Mouse (Mus musculus): Measurements from ENCODE around the gene Fam234b.

Gene Fam234b

GRCm38 (mm10) chr6:135182925-135183324 lies 14.9 kb upstream of the Fam234b start:
- DNase-seq (ENCODE audit: low read depth), result no peak

DNA sequence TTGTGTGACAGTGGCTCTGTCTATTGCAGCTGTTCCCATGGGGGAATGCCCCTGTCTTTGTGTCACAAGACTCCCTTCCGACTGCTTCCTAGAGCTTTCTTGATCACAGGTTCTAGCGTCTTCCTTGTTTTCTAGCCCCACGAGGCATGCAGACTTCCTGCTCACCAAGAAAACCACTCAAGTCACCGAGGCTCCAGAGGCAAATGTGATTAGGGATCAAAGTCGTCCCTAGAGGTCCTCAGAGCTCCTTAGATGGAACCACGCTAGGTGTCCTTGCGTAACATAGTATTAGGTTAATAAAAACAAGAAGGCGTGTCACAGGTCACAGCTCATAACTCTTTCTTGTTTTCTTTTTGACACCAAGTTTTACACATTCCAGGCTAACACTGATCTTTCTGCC lies 13.8 kb upstream of the Fam234b start:
- peak; percentile 11 for DNase-seq (ENCODE audit: low read depth)

- peak; percentile 9 for DNase-seq (ENCODE audit: low read depth)
These were observed 10.5 kb upstream of the Fam234b start for GRCm38 (mm10) chr6:135187076-135187917.

- DNase-seq (ENCODE audit: low read depth), result no peak
These were observed 9.1 kb upstream of the Fam234b start for GRCm38 (mm10) chr6:135188629-135189028.

DNA sequence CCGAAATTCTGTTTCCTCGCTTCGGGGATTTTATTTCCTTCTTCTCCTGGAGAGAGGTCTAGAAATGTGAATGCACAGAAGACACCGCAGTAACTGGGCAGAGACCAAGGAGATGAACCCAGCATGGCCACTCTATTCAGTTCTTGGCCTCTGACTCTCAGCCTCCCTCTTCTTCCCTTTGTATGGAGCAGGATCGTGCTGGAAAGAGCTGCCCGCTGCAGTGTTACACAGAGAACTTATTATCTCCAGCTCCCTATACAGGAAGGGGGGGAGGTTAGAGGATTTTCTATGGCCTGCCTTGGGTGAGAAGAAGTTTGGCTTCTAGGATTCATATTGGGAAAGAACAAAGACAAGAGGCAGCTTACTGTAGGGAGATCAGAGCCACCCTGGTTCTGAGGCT lies 7.7 kb upstream of the Fam234b start:
- no peak for DNase-seq (ENCODE audit: low read depth)

DNA sequence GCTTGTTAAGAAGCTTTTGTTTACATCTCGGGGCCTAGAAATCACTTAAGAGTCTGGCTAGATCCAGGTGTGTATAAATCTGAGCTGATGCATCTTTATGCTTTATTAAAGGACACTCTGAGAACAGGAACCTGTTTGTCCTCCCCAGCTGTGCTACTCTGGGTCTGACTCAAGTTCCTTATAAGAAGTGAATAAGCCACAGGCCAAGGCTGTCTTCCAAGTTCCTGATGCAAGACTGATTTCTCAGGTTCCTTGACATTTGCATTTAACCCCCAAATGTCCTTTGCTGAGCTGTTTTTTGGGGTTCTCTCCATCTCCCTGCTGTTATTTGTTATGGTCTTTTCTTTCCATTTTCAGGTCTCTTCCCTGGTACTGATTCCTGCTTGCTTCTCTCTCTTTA lies 5.9 kb upstream of the Fam234b start:
- peak; percentile 53 for DNase-seq (ENCODE audit: low read depth)

- DNase-seq (ENCODE audit: low read depth), result no peak
These were observed 4.8 kb upstream of the Fam234b start for GRCm38 (mm10) chr6:135192993-135193392.

- DNase-seq (ENCODE audit: low read depth), result no peak
These were observed 4.0 kb upstream of the Fam234b start for GRCm38 (mm10) chr6:135193733-135194132.

DNA sequence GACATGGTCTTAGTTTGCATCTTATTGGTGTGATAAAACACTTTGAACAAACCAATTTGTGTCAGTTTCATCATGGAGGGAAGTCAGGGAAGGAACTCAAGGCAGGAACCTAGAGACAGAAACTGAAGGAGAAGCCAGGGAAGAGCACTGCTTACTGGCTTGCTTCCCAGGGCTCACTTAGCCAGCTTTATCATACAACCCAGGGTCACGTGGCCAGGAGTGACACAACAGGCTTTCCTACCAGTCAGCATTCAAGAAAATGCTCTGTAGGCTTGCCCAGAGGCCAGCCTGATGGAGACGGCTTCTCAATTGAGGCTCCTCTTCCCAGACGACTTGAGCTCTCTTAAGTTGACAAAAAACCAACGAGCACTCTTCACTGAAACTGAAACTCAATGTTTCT lies 2.9 kb upstream of the Fam234b start:
- DNase-seq (ENCODE audit: low read depth), result no peak

DNA sequence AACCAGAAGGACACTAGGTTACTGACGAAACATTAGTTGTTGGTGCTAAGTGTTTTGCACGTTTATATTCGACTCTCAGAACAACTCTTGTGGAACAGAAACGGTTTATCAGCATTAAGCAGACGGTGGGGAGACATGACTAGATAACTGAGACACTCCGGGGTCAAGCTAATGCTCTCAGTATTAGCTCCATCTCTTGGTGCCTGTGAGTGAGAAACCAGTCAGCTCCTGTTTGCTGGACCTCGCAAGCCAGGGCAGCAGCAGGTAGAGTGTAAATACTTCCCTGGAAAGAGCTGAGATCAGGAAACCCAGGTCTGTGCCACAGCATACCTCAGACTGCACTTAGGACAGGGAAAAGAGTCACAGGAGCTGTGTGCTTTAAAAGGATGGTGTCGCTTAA lies 1.1 kb upstream of the Fam234b start:
- DNase-seq (ENCODE audit: low read depth), result no peak

- DNase-seq (ENCODE audit: low read depth), result no peak
These were observed 331 bp upstream of the Fam234b start for GRCm38 (mm10) chr6:135197446-135197845.

DNA sequence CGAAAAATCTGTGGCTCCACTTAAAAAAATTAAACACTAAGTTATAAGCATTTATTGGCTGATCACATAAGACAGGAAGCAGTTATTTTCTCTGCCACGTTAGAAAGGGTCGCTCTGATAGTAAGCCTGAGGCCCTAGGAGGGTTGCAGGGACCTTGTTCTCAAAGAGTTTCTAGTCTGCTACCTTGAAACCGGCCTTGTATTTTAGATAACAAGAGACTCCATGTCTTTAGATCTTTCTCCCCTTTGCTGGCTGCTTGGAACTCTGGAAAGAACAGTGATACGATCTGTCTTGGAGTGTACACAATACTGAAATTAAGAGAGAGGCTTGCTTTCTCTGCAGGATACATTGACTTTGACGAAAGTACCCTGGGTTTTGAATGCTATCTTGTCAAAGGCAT lies 949 bp downstream of the Fam234b start:
- no peak for DNase-seq (ENCODE audit: low read depth)

GRCm38 (mm10) chr6:135200122-135200957 lies 2.6 kb downstream of the Fam234b start:
- DNase-seq (ENCODE audit: low read depth), result no peak

DNA sequence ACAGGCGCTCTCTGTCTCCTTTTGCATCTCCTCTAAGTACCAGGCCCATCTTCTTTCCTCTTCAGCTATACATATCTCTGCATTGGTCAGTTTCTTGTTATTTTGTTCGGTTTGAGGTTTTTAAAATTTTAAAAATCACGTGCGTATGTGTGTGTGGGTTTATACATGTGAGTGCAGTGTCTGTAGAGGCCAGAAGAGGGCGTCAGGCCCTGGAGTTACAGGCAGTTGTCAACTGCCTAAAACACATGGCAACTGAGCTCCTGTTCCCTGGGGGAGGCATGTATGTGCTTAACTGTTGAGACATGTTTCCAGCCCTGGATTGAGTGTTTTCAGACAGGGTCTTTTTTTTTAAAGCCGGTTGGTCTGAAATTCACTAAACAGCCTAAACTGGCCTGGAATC lies 4.9 kb downstream of the Fam234b start:
- DNase-seq (ENCODE audit: low read depth), result no peak

DNA sequence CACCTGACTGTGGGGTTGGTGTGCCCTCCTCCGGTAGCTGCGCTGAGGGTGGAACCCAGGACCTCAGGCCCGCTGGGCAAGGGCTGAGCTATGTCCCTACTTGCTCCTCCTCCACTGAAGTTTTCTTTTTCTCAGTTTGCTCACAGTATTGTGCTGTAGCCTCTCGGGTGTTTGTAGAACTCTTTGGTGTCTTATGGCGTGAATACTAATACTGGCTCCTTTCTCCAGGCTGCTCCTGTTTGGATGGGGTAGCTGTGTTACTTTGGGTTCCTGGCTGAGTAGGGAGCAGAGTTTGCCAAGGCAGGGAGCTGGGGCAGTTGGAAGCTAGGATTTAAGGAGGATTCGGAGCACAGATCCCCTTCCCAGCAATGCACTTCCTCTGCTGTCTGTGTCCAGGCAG lies 6.0 kb downstream of the Fam234b start:
- DNase-seq (ENCODE audit: low read depth), result no peak

DNA sequence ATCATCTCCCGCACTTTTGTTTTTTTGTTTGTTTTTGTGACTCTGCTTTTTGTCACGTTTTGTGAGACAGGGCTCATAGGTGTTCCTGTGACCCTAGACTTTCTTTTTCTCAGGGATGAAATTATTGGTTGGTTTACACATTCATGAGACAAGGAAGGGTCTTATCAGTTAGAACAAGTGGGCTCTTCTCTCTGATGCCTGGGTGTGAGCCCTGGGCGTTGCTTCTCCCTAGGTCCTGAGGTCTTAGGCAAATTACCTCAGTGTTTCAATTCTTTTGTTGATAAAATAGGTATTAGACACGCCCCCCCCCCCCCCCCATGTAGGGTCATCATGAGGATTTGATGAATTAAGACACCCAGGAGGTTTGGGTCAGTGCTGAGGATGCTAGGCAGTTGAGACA lies 7.1 kb downstream of the Fam234b start:
- no peak for DNase-seq (ENCODE audit: low read depth)

- no peak for DNase-seq (ENCODE audit: low read depth)
These were observed 8.0 kb downstream of the Fam234b start for GRCm38 (mm10) chr6:135205802-135206201.

DNA sequence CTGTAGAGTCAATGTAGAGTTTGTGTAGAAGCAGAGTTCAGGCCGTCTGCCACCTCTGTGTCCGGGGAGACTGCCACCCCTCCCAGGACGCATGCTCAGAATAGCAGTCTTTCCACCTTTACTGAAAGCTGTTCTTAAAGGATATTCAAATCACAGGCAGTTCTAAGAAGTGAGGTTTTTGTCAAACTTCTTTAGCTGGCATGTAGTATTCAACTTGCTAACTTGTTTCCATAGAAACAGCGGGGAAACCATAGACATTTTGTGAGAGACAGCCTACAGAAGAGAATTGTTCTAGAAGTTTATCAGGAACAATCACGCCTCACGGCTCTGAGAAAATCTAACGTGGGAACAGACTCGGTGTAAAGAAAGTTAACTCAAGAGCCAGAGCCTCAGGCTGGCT lies 9.1 kb downstream of the Fam234b start:
- DNase-seq (ENCODE audit: low read depth), result no peak

DNA sequence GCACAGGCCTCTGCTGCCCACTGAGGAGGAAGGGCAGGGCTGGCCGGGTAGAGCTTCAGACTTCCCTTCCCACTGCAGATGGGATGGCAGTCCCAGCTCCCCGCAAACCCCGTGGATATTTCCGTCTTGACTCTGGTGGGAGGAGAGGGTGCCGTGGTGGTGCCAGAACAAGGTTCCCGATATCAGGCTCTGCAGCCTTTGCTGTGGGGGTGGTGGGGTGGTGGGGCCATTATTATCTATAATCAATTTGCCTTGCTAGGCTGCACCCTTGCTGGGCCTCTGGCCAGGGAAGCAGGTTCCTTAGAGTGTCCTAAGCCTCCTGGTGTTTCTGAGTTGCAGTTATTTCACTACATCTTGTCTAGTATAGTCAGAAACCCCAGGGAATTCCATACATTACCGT lies 13.4 kb downstream of the Fam234b start:
- no peak for DNase-seq (ENCODE audit: low read depth)

DNA sequence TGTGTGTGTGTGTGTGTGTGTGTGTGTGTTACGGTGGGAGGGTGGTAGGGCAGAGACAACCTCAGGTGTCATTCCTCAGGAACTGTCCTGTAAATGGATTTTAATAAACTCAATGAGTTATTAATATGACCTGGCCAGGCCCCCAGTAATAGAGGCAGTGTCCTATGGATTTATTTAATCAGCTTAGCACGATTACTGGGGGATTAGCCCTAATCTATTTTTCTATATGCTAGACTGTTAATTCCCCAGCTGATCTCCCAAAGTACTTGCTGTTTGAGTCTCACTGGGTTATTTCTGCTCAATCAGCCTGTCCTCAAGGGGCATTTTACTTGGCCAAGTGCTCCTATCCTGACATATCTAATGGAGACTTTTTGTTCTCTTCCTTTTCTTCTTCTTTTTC lies 14.9 kb downstream of the Fam234b start:
- DNase-seq (ENCODE audit: low read depth), result no peak

DNA sequence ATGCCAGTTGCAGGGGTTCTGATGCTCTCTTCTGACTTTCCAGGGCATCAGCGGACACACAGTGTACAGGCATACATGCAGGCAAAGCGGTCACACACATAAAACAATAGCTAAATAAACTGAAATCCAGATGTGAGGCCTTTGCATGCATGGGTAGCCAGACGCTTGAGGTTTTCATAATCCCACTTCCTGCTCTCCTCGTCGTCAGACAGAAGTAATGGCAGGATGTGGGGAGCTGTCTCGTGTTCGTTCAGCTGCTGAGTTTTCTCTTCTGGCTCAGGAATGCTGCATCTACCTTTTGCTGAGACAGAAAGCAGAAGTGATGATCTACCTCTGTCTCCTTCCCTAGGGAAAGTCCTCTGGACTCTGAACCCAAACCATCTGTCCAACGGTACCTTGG lies 20.6 kb downstream of the Fam234b start:
- no peak for DNase-seq (ENCODE audit: low read depth)

- DNase-seq (ENCODE audit: low read depth), result no peak
These were observed 22.1 kb downstream of the Fam234b start for GRCm38 (mm10) chr6:135219916-135220315.

DNA sequence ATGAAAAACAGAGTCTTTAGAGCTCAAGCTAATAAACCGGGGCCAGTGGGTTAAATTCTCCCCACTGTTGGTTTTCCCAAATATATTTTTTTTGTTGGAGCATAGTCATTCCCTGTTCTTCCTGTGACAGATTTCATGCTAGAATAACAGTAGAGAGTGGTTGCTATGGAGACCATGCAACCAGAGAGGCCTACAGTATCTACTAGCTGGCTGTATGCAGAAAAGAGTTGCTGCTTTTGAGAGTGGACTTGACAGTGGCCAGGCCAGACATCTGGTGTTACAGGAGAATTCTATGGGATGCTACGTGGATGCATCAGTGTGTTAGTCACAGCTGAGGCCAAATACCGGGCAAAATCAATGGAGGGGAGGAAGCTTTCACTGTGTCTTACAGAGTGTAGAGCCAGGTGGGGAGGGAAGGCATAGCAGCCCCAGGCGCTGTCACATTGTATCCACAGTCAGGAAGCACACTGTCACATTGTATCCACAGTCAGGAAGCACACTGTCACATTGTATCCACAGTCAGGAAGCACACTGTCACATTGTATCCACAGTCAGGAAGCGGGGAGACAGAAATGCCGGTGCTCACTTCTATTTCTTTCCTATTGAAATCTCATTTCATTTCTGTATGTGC lies 26.1 kb downstream of the Fam234b start:
- no peak for DNase-seq (ENCODE audit: low read depth)
